Mouse (Mus musculus): ENCODE results near the gene 2010111I01Rik. TPM values are rescaled to one million over a fixed set of nuclear protein-coding genes. Genes with fewer than 3 reads are reported as not detected.
"Not testable (repeated sequence)": the region's sequence is repeated elsewhere in the genome, so short reads cannot be mapped to it uniquely, and the experiment has no call there.

Gene 2010111I01Rik
- polyA plus RNA-seq, 1 experiment from 2014 or later = 146 TPM

DNA sequence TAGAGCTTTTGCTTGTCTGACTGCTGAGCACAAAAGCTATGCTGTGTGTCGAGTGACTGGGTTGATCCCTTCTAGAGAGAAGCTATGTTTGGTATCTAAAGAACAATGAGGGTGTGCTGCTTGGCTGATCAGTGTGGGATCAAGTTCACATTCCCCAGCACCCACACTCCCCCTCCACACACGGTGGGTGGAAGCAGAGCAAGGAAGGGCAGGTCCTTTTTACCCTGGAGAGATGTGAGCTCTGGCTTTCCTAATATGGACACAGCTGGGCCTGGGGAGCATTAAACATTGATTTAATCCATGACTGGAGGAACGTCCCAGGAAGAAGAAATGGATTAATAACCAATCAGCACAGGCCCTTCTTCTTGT, 267.0 kb downstream of the 2010111I01Rik start:
- no peaks in the 10 kb centered on the region for H3K9me3 ChIP-seq (replicated peaks; ENCODE audit: low read length)
- no peaks in the 10 kb centered on the region for H3K27me3 ChIP-seq (ENCODE audit: insufficient read depth, low read length)
- peaks cover 19% of the 10 kb centered on the region for H3K4me1 ChIP-seq (replicated peaks; ENCODE audit: insufficient read depth, low read length)
- H3K4me2 ChIP-seq (ENCODE audit: low read length) = no peak overlapping the region
- no peak overlapping the region for H3K9ac ChIP-seq (ENCODE audit: low read depth, low read length)
- H3K4me3 ChIP-seq (replicated peaks; ENCODE audit: low read depth, low read length) = no peak overlapping the region
- no peak for TF ChIP-seq CTCF (IDR thresholded peaks at IDR 0.05; ENCODE audit: low read depth)
- ATAC-seq (replicated peaks; ENCODE audit: low FRiP score, low read depth) = peak; percentile 85
- 13% methylated on average over 3 of the region's 3 CpGs for WGBS
- peak; percentile 87 for DNase-seq (ENCODE audit: low spot score)
- peak overlapping the region; percentile 89 for H3K27ac ChIP-seq
- no peaks in the 10 kb centered on the region for H3K36me3 ChIP-seq (ENCODE audit: insufficient read depth, low read length)

- 29% methylated on average over 2 of the region's 2 CpGs for WGBS
- H3K36me3 ChIP-seq (ENCODE audit: insufficient read depth, low read length) = no peaks in the 10 kb centered on the region
- peaks cover 19% of the 10 kb centered on the region for H3K4me1 ChIP-seq (replicated peaks; ENCODE audit: insufficient read depth, low read length)
- ATAC-seq (replicated peaks; ENCODE audit: low FRiP score, low read depth) (no peak), DNase-seq (ENCODE audit: low spot score) (no peak)
- no peak overlapping the region for H3K9ac ChIP-seq (ENCODE audit: low read depth, low read length)
- no peak for TF ChIP-seq CTCF (IDR thresholded peaks at IDR 0.05; ENCODE audit: low read depth)
- peak overlapping the region; percentile 89 for H3K27ac ChIP-seq
- no peak overlapping the region for H3K4me2 ChIP-seq (ENCODE audit: low read length)
- H3K27me3 ChIP-seq (ENCODE audit: insufficient read depth, low read length) = no peaks in the 10 kb centered on the region
- H3K9me3 ChIP-seq (replicated peaks; ENCODE audit: low read length) = no peaks in the 10 kb centered on the region
- no peak overlapping the region for H3K4me3 ChIP-seq (replicated peaks; ENCODE audit: low read depth, low read length)
Observed at GRCm38 (mm10) chr13:63232558-63232957, 267.9 kb downstream of the 2010111I01Rik start.

DNA sequence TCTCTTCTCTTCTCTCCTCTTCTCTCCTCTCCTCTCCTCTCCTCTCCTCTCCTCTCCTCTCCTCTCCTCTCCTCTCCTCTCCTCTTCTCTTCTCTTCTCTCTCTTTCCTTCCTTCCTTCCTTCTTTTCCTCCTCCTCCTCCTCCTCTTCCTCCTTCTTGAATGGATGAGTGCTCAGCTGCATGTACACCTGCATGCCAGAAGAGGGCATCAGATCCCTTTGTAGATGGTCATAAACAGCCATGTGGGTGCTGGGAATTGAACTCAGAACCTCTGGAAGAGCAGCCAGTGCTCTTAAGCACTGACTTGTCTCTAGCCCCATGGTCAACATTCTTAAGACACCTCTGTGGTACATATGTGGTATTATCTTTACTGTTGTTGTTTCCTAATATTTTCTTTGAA, 269.8 kb downstream of the 2010111I01Rik start:
- DNase-seq (ENCODE audit: low spot score); H3K9ac ChIP-seq (ENCODE audit: low read depth, low read length); H3K27ac ChIP-seq; H3K4me3 ChIP-seq (replicated peaks; ENCODE audit: low read depth, low read length); ATAC-seq (replicated peaks; ENCODE audit: low FRiP score, low read depth); H3K36me3 ChIP-seq (ENCODE audit: insufficient read depth, low read length); H3K9me3 ChIP-seq (replicated peaks; ENCODE audit: low read length); H3K27me3 ChIP-seq (ENCODE audit: insufficient read depth, low read length); H3K4me2 ChIP-seq (ENCODE audit: low read length): not testable (repeated sequence)
- H3K4me1 ChIP-seq (replicated peaks; ENCODE audit: insufficient read depth, low read length) = peaks cover 19% of the 10 kb centered on the region
- TF ChIP-seq CTCF (IDR thresholded peaks at IDR 0.05; ENCODE audit: low read depth) = peak; percentile 41; the same call in 1 of the 2 replicates

DNA sequence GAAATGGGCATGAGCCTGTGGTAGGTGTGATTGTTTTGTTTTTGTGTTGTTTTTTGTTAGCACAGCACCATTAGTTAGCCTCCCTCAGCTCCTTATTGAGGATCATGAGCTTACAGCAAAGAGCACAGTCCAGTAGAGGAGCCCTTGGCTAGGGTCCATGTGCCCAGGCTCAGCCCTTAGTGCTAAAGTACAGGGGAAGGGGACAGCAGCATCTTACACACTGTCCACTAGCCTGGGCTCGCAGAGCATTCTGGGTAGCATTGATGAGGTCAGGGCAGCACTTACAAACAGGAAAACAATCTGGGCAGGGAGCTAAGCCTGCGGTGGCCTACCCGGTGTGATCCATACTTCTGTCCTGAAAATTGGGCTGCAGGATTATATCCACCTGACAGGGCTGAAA, 270.9 kb downstream of the 2010111I01Rik start:
- Histone ChIP-seq H3K4me1 (replicated peaks; ENCODE audit: insufficient read depth, low read length) (peaks cover 19% of the 10 kb centered on the region), H3K9me3 (replicated peaks; ENCODE audit: low read length) (no peaks in the 10 kb centered on the region), H3K4me3 (replicated peaks; ENCODE audit: low read depth, low read length) (no peak overlapping the region), H3K27me3 (ENCODE audit: insufficient read depth, low read length) (no peaks in the 10 kb centered on the region), H3K9ac (ENCODE audit: low read depth, low read length) (no peak overlapping the region), H3K27ac (peak overlapping the region; percentile 62), H3K4me2 (ENCODE audit: low read length) (no peak overlapping the region), H3K36me3 (ENCODE audit: insufficient read depth, low read length) (no peaks in the 10 kb centered on the region)
- no peak for TF ChIP-seq CTCF (IDR thresholded peaks at IDR 0.05; ENCODE audit: low read depth)
- ATAC-seq (replicated peaks; ENCODE audit: low FRiP score, low read depth) (no peak), DNase-seq (ENCODE audit: low spot score) (no peak)
- WGBS = 65% methylated on average over 3 of the region's 3 CpGs

DNA sequence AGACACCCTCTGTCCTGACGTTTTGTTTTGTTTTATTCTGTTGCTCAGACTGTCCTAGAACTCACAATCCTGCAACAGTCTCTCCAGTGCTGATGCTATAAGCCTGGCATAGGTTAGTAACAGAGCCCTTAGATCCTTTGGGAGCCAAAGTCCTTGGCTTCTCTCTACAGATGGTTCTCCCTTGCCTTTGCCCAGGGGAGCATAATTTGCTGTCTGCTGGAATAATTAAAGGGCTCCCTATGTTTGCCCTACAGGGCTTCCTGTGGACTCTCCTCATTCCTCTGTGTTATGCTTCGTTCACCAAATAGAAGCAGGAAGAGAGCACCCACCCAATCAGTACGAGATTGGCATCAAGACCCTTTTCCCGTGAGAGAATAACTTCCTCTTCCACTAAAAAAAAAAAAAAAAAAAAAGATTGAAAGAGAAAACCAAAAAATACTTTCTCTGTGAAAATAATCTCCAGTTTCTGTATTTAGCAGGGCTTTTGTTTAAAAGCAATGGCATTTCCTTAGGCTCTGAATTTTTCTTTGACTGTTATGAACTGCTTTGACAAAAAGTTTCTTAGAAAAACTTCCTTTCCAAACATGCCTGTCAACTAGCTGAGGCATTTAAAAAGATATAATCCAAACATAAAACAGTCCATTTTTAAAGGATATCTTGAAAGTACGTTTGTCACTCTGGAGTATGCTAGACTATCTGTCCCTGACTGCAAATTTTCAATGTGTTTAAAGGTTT, 271.6 kb downstream of the 2010111I01Rik start:
- H3K4me3 ChIP-seq (replicated peaks; ENCODE audit: low read depth, low read length) = no peak overlapping the region
- DNase-seq (ENCODE audit: low spot score) (peak; percentile 59), ATAC-seq (replicated peaks; ENCODE audit: low FRiP score, low read depth) (no peak)
- no peaks in the 10 kb centered on the region for H3K9me3 ChIP-seq (replicated peaks; ENCODE audit: low read length)
- H3K36me3 ChIP-seq (ENCODE audit: insufficient read depth, low read length) = no peaks in the 10 kb centered on the region
- 11% methylated on average over 5 of the region's 5 CpGs for WGBS
- H3K4me1 ChIP-seq (replicated peaks; ENCODE audit: insufficient read depth, low read length) = peaks cover 16% of the 10 kb centered on the region
- H3K27me3 ChIP-seq (ENCODE audit: insufficient read depth, low read length) = no peaks in the 10 kb centered on the region
- no peak overlapping the region for H3K9ac ChIP-seq (ENCODE audit: low read depth, low read length)
- no peak for TF ChIP-seq CTCF (IDR thresholded peaks at IDR 0.05; ENCODE audit: low read depth)
- H3K4me2 ChIP-seq (ENCODE audit: low read length) = no peak overlapping the region
- peak overlapping the region; percentile 62 for H3K27ac ChIP-seq

DNA sequence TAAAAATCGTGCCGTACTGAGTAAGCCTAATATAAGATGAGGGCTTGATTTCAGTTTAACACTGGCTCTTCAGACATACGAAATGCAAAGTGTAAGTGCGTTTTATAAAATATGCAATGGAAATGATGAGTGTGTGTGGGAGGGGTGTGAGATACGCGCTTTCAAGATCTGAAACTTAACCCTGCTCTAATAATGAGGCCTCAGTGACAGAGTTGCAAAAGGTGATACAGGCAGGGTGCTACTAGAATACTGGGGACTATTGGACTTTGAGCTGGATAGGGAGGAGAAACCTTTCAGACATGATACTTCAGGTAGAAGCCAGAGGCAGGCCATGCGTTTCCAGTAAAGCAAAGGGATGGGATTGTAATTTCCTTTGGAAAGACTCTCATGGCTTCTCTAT, 273.4 kb downstream of the 2010111I01Rik start:
- TF ChIP-seq CTCF (IDR thresholded peaks at IDR 0.05; ENCODE audit: low read depth) = no peak
- H3K27me3 ChIP-seq (ENCODE audit: insufficient read depth, low read length) = no peaks in the 10 kb centered on the region
- no peak overlapping the region for H3K4me2 ChIP-seq (ENCODE audit: low read length)
- H3K4me3 ChIP-seq (replicated peaks; ENCODE audit: low read depth, low read length) = no peak overlapping the region
- no peaks in the 10 kb centered on the region for H3K9me3 ChIP-seq (replicated peaks; ENCODE audit: low read length)
- 72% methylated on average over 7 of the region's 7 CpGs for WGBS
- H3K9ac ChIP-seq (ENCODE audit: low read depth, low read length) = no peak overlapping the region
- peaks cover 25% of the 10 kb centered on the region for H3K4me1 ChIP-seq (replicated peaks; ENCODE audit: insufficient read depth, low read length)
- no peak for DNase-seq (ENCODE audit: low spot score)
- peak overlapping the region; percentile 0; the same call in 1 of the 2 replicates for H3K27ac ChIP-seq
- no peaks in the 10 kb centered on the region for H3K36me3 ChIP-seq (ENCODE audit: insufficient read depth, low read length)
- no peak for ATAC-seq (replicated peaks; ENCODE audit: low FRiP score, low read depth)
